Mouse (Mus musculus) spleen, adult 2 months (tissue): ENCODE measurements around the gene Gdap1l1.

Source experiments
- CTCF ChIP-seq: fragments of 200-500 bp; IDR thresholded peaks from 2 replicates; pipeline ENCODE4 v1.5.1; 2011; ENCODE audit warnings: mild to moderate bottlenecking, inconsistent platforms; ENCODE audit not compliant: insufficient read depth, insufficient read length, insufficient replicate concordance; ENCODE audit errors: extremely low read depth
- POLR2A ChIP-seq: fragments of 200-500 bp; IDR thresholded peaks from 2 replicates; pipeline ENCODE4 v1.6.1; 2011; ENCODE audit warnings: low read depth, low read length, inconsistent platforms

DNA sequence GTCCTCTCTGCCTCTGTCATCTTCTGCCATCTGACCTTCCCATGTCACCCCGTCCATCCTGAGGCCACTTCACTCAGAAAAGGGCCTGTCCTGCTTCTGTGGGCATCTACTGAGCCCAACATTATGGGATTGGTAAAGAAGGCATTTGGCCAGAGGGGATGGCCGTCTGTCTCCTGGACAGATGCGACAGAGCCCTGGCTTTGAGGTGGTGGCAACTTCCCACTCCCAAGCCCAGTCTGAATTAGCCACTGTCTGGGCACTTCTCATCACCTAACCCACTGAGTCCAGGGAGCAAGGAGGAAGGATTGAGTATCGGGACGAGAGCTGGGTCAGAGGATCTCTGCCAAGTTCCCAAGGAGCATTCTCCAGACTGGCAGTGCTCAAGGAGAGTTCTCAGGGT, 53.7 kb downstream of the Gdap1l1 start, which contains the start of gene R3hdml:
- TF ChIP-seq POLR2A (no peak), CTCF (no peak)
